Mouse (Mus musculus) spleen, adult 10 weeks (tissue): ENCODE results near the gene Tmc3. TPM values are rescaled to one million over a fixed set of nuclear protein-coding genes. Genes with fewer than 3 reads are reported as not detected.

ENCODE experiments used
- polyA plus RNA-seq: library from polyadenylated mRNA; stranded (reverse); fragments of 350-450 nt; fragmentation: Illumina TruSeq; extraction: RNeasy Lipid Tissue Mini Kit (QIAGEN cat#74804); gene quantifications from one replicate; pipeline ENCODE4 v1.2.3, GENCODE M21; 2015; ENCODE audit warnings: low replicate concordance; ENCODE audit not compliant: insufficient read depth

Tmc3 gene
- polyA plus RNA-seq = 3.0 TPM

GRCm38 (mm10) chr7:83584639-83585471 lies at the start of gene Tmc3:
Tmc3 (plus strand) TSS chr7:83584927.

DNA sequence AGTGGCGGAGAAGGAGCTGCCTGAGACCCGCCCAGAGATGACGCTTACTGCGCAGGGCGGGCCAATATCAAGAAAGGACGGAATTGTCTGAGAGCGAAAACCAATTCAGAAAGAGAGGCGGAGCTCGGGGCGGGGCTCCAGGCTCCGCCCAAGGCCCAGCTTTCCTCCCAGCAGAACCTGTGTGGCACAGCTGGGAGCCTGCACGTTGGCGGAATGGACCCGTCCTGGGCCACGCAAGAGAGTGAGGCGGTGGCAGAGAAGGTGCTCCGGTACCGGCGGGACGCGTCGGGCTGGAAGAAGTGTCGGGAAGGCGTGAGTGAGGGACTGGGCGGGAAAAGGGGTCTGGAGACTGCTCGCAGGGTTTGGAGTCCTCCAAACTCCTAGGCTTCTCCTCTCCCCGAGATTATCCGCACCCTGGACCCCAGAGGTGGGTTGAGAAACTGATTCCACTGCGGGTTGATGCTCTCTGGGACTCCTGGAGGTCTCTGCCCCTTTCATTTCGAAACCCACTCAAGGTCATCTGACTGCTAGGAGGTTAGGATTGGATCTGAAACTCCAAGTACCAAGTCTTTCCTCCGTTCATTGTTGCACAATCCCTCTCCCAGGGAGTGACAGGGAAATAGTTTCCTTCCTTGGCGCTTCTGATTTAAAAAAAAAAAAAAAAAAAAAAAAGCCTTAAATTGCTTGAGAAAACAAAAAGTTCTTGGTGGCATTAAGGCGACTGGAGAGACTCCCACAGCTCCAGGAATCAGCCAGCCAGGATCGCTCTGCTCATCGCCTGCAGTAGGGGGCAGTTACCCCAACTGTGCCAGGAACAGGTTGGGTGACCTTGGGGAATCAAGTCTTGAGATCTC lies 47.3 kb downstream of the Tmc3 start, which contains the start of gene Stard5:
Gene Stard5 (plus strand): TSS at position 132 of the 854 bp plus-strand sequence.

Other genes starting within 250 kb of the Tmc3 start
- 75.6 TPM for gene Stard5, start 47.0 kb downstream of the Tmc3 start, polyA plus RNA-seq
- 166 TPM for gene Il16, start 160.8 kb downstream of the Tmc3 start, polyA plus RNA-seq
- gene Cfap161, start 210.0 kb downstream of the Tmc3 start, polyA plus RNA-seq = not detected